Mouse (Mus musculus) effector memory CD4-positive, alpha-beta T cell, adult 5 months (primary cell): ENCODE results near the gene Sh3glb2. TPM values are rescaled to one million over a fixed set of nuclear protein-coding genes. Genes with fewer than 3 reads are reported as not detected.

Source experiments
- polyA plus RNA-seq: library from polyadenylated mRNA; unstranded; fragments of 100-300 nt; shearing (Covaris generic); gene quantifications from one replicate; pipeline ENCODE4 v1.2.1, GENCODE M21; 2017

Sh3glb2 gene
- polyA plus RNA-seq: 99.5 TPM

DNA sequence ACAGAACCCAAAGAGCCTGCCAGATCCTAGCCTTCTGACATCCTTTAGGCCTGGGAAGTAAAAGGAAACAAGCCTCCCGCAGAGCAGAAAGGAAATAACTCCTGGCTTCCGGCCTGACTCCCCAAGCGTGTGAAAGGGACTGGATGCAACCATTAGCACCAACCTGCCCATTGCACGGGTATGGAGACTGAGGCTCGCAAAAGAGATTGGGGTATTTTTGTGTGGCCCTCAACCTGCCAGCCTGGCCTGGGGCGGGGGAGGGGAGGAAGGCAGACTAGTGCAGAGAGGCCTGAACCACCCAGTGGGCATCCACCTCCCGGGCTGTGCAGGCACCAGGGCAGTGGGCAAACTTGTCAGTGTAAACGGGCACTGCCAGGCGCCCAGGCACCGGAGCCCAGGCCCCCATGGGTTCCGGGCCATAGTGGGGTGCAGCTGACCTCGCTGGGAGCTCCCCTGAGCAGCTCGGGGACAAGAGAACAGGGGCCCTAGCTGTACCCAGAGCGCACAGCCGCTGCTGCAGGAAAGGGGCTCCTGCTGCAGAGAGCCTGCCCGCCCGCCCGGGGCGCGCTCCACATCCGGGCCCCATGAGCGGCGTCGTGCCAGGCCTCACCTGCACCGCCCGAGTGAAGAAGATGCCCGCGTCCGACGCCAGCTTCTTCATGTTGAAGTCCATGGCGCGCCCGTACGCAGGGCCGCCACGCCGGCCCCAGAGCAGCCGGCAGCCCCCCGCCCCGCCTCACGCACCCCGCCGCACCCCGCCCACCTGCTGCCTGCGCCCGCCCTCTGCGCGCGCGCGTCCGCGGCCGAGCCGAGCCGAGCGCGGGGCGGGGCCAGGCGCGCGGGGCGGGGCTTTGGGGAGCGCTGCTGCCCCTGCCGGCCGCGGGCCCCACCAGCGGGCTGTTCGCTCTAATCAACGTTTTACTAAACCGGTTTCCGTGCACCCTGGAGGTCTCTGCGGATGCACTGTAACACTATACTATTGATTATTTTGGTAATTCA lies at the start of gene Sh3glb2:
TSS of gene Sh3glb2 (minus strand) at position 805 of the 999 bp plus-strand sequence.

DNA sequence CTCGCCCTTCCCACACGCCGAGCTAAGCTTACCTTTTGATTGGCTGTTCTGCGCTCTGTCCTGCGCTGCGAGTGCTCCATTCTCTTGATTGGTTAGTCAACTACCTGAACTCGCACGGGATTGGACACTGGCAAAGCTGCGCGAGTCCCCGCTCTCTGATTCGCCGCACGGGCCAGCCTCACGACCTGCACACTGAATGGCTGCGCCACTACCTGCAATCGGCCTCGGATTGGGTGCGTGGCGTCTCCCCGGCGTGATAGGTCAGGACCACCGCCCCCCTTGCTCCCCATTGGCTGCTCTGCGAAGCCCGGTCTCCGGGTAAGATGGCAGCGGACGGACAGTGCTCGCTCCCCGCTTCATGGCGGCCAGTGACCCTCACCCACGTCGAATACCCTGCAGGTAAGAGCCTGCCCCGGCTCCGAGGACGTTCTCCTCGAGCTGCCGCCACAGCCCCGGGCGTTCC lies 33.0 kb upstream of the Sh3glb2 start, which contains the start of gene Dolpp1:
TSS of gene Dolpp1 (plus strand) at position 141 of the 463 bp plus-strand sequence.

GRCm38 (mm10) chr2:30363773-30364650 lies 4.9 kb upstream of the Sh3glb2 start, which contains the start of gene Miga2:
Gene Miga2, plus strand, starts transcription at chr2:30364233.

Other genes with a start within 250 kb of the Sh3glb2 start
- 34.9 TPM for gene Zer1, start 234.8 kb downstream of the Sh3glb2 start, polyA plus RNA-seq
- gene Tbc1d13, start 225.6 kb downstream of the Sh3glb2 start, polyA plus RNA-seq: 5.0 TPM
- 19.4 TPM for gene Endog, start 187.8 kb downstream of the Sh3glb2 start, polyA plus RNA-seq
- gene Spout1, start 180.9 kb downstream of the Sh3glb2 start, polyA plus RNA-seq: 25.6 TPM
- gene Kyat1, start 153.5 kb downstream of the Sh3glb2 start, polyA plus RNA-seq: 5.6 TPM
- gene Lrrc8a, start 121.6 kb downstream of the Sh3glb2 start, polyA plus RNA-seq: 4.2 TPM
- gene Gm28035, start 118.8 kb downstream of the Sh3glb2 start, polyA plus RNA-seq: 0.92 TPM
- gene Phyhd1, start 93.1 kb downstream of the Sh3glb2 start, polyA plus RNA-seq: 1.6 TPM
- not detected for gene Gm28038, start 78.3 kb downstream of the Sh3glb2 start, polyA plus RNA-seq
- gene Dolk, start 73.0 kb downstream of the Sh3glb2 start, polyA plus RNA-seq: 9.0 TPM
- gene Nup188, start 72.9 kb downstream of the Sh3glb2 start, polyA plus RNA-seq: 20.7 TPM
- gene Miga2, start 4.9 kb upstream of the Sh3glb2 start, polyA plus RNA-seq: 7.7 TPM
- 21.1 TPM for gene Dolpp1, start 32.9 kb upstream of the Sh3glb2 start, polyA plus RNA-seq
- gene Crat, start 56.5 kb upstream of the Sh3glb2 start, polyA plus RNA-seq: 10.1 TPM
- gene Ptpa, start 56.7 kb upstream of the Sh3glb2 start, polyA plus RNA-seq: 79.7 TPM
- gene Ier5l, start 114.9 kb upstream of the Sh3glb2 start, polyA plus RNA-seq: 37.6 TPM
- 0.62 TPM for gene Cstad, start 235.7 kb upstream of the Sh3glb2 start, polyA plus RNA-seq